Mouse (Mus musculus) liver, postnatal 0 days (tissue): ENCODE data around the gene Unc5b.

ENCODE experiments used
- CTCF ChIP-seq: sonication (generic); IDR thresholded peaks from 2 replicates; pipeline ENCODE4 v1.5.1; 2016; ENCODE audit warnings: antibody characterized with exemption, low read depth
- EP300 ChIP-seq: IDR thresholded peaks from 2 replicates; pipeline ENCODE4 v1.6.1; 2016; ENCODE audit warnings: antibody characterized with exemption, low read depth, mild to moderate bottlenecking

GRCm38 (mm10) chr10:60875011-60875410 lies 43.6 kb upstream of the Unc5b start:
- TF ChIP-seq CTCF (no peak), EP300 (no peak)
